Mouse (Mus musculus): ENCODE measurements around the gene Lamb3. TPM values are rescaled to one million over a fixed set of nuclear protein-coding genes. Genes with fewer than 3 reads are reported as not detected.

The Lamb3 gene
- polyA plus RNA-seq, 1 experiment from 2014 or later: 0.85 TPM

DNA sequence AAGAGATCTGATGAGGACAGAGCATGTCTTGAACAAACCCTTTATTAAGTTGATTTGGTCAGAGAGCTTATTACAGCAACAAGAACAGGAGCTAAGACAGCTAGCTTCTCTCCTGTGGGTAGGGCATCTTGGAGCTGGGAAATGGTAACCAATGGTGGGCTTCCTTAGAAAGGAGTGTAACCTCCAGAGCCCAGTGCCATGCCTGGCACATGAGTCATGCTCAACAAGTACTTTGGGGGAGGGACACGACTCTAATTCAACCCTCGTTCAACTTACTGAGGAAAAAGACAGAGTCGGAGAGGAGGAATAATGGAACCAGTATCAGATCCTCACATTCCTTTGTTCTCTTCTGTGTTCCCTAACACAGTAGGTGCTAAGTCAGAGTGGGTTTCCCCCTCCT, 112.2 kb downstream of the Lamb3 start:
- Histone ChIP-seq H3K9ac (ENCODE audit: low read length) (no peak overlapping the region), H3K27me3 (replicated peaks; ENCODE audit: control insufficient read depth, insufficient read depth, low read length) (no peaks in the 10 kb centered on the region), H3K4me1 (ENCODE audit: control insufficient read depth, insufficient read depth, low read length) (peaks cover 3% of the 10 kb centered on the region; the same call in 1 of the 2 replicates), H3K27ac (ENCODE audit: low read depth, low read length) (no peak overlapping the region), H3K4me2 (ENCODE audit: low read length) (no peak overlapping the region), H3K36me3 (ENCODE audit: control insufficient read depth, insufficient read depth, low read length) (no peaks in the 10 kb centered on the region), H3K4me3 (ENCODE audit: low read depth, low read length) (no peak overlapping the region), H3K9me3 (replicated peaks; ENCODE audit: control insufficient read depth, low read length) (no peaks in the 10 kb centered on the region)
- whole genome bisulfite sequencing: 67% methylated on average over 3 of the region's 3 CpGs
- DNase-seq (ENCODE audit: low spot score): no peak
- ATAC-seq: no peak

DNA sequence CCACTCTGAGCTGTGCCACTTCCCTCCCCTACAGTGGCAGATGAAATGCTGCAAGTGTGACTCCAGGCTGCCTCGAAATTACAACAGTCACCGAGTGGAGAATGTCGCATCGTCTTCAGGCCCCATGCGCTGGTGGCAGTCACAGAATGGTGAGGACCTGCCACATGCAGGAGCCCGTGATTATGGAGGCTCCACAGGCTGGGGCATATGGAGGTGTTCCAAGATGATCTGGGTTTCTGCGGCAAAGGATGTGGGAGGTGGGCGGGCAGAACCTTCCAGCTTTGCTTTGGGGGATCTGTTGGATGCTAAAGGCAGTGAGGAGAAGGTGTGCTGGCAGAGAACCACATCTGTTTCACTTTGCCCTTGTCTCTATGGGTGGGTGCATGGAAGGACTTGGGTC, 112.9 kb downstream of the Lamb3 start:
- 89% methylated on average over 8 of the region's 8 CpGs for WGBS
- H3K9ac ChIP-seq (ENCODE audit: low read length): no peak overlapping the region
- H3K27me3 ChIP-seq (replicated peaks; ENCODE audit: control insufficient read depth, insufficient read depth, low read length): no peaks in the 10 kb centered on the region
- H3K27ac ChIP-seq (ENCODE audit: low read depth, low read length): no peak overlapping the region
- no peak for DNase-seq (ENCODE audit: low spot score)
- no peak for ATAC-seq
- H3K4me2 ChIP-seq (ENCODE audit: low read length): no peak overlapping the region
- H3K9me3 ChIP-seq (replicated peaks; ENCODE audit: control insufficient read depth, low read length): no peaks in the 10 kb centered on the region
- H3K4me1 ChIP-seq (ENCODE audit: control insufficient read depth, insufficient read depth, low read length): peaks cover 3% of the 10 kb centered on the region; the same call in 1 of the 2 replicates
- no peaks in the 10 kb centered on the region for H3K36me3 ChIP-seq (ENCODE audit: control insufficient read depth, insufficient read depth, low read length)
- no peak overlapping the region for H3K4me3 ChIP-seq (ENCODE audit: low read depth, low read length)

DNA sequence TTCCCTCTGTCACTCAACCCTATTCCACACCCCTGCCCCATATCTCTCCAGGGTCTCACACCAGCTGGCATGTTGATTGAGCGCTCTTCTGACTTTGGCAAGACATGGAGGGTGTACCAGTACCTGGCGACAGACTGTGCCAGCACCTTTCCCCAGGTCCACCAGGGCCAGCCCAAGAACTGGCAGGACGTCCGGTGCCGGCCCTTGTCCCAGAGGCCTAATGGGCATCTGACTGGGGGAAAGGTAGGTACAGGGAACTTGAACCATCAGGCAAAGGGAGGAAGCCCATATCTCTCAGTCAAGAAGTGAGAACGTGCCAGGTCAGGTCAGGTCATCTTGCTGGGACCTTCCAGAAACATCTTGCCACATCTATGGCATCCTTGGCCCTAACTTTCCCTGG, 116.2 kb downstream of the Lamb3 start:
- no peak for DNase-seq (ENCODE audit: low spot score)
- H3K4me3 ChIP-seq (ENCODE audit: low read depth, low read length): no peak overlapping the region
- ATAC-seq: no peak
- no peak overlapping the region for H3K9ac ChIP-seq (ENCODE audit: low read length)
- no peaks in the 10 kb centered on the region for H3K4me1 ChIP-seq (ENCODE audit: control insufficient read depth, insufficient read depth, low read length)
- H3K36me3 ChIP-seq (ENCODE audit: control insufficient read depth, insufficient read depth, low read length): no peaks in the 10 kb centered on the region
- 94% methylated on average over 6 of the region's 6 CpGs for WGBS
- H3K27ac ChIP-seq (ENCODE audit: low read depth, low read length): no peak overlapping the region
- no peaks in the 10 kb centered on the region for H3K9me3 ChIP-seq (replicated peaks; ENCODE audit: control insufficient read depth, low read length)
- H3K4me2 ChIP-seq (ENCODE audit: low read length): no peak overlapping the region
- H3K27me3 ChIP-seq (replicated peaks; ENCODE audit: control insufficient read depth, insufficient read depth, low read length): no peaks in the 10 kb centered on the region

DNA sequence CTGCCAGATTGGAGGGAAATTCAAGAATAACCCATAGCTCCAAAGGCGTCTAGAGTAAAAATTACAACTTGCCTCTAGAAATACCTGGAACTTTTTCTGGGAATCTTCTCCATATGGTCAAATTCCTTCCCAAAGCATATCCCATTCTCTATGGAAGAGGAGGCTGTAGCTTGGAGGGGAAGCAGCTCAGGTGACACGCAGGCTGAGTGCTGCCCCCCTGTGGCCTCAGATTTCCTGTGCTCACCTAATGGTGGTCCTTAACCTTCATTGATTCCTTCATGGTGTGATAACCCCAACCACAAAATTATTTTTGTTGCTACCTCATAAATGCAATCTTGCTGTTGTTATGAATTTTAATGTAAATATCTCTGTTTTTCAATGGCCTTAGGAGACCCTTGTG, 116.7 kb downstream of the Lamb3 start:
- H3K36me3 ChIP-seq (ENCODE audit: control insufficient read depth, insufficient read depth, low read length): no peaks in the 10 kb centered on the region
- no peaks in the 10 kb centered on the region for H3K4me1 ChIP-seq (ENCODE audit: control insufficient read depth, insufficient read depth, low read length)
- no peaks in the 10 kb centered on the region for H3K9me3 ChIP-seq (replicated peaks; ENCODE audit: control insufficient read depth, low read length)
- H3K27ac ChIP-seq (ENCODE audit: low read depth, low read length): no peak overlapping the region
- no peak overlapping the region for H3K9ac ChIP-seq (ENCODE audit: low read length)
- no peak overlapping the region for H3K4me2 ChIP-seq (ENCODE audit: low read length)
- no peak overlapping the region for H3K4me3 ChIP-seq (ENCODE audit: low read depth, low read length)
- WGBS: 39% methylated on average over 2 of the region's 2 CpGs
- DNase-seq (ENCODE audit: low spot score) (peak; percentile 52), ATAC-seq (no peak)
- no peaks in the 10 kb centered on the region for H3K27me3 ChIP-seq (replicated peaks; ENCODE audit: control insufficient read depth, insufficient read depth, low read length)

DNA sequence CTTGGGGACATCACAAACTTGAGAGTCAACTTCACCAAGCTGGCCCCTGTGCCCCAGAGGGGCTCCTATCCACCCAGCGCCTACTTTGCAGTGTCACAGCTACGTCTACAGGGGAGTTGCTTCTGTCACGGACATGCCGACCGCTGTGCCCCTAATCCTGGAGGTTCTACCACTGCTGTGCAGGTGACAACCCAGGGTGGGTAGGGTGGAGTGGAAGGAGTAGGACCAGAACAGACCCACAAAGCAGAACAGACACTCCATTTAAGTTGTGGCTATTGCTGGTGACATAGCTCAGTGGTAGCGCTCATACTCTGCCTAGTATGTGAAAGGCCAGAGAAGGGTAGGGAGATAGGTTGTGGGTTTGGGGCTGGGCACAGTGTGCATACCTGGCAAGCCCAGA, 118.4 kb downstream of the Lamb3 start:
- H3K9ac ChIP-seq (ENCODE audit: low read length): no peak overlapping the region
- H3K36me3 ChIP-seq (ENCODE audit: control insufficient read depth, insufficient read depth, low read length): no peaks in the 10 kb centered on the region
- no peak for ATAC-seq
- no peak overlapping the region for H3K4me3 ChIP-seq (ENCODE audit: low read depth, low read length)
- 91% methylated on average over 6 of the region's 6 CpGs for WGBS
- H3K27ac ChIP-seq (ENCODE audit: low read depth, low read length): no peak overlapping the region
- no peaks in the 10 kb centered on the region for H3K27me3 ChIP-seq (replicated peaks; ENCODE audit: control insufficient read depth, insufficient read depth, low read length)
- DNase-seq (ENCODE audit: low spot score): no peak
- no peaks in the 10 kb centered on the region for H3K9me3 ChIP-seq (replicated peaks; ENCODE audit: control insufficient read depth, low read length)
- H3K4me1 ChIP-seq (ENCODE audit: control insufficient read depth, insufficient read depth, low read length): peaks cover 4% of the 10 kb centered on the region; the same call in 1 of the 2 replicates
- H3K4me2 ChIP-seq (ENCODE audit: low read length): no peak overlapping the region

DNA sequence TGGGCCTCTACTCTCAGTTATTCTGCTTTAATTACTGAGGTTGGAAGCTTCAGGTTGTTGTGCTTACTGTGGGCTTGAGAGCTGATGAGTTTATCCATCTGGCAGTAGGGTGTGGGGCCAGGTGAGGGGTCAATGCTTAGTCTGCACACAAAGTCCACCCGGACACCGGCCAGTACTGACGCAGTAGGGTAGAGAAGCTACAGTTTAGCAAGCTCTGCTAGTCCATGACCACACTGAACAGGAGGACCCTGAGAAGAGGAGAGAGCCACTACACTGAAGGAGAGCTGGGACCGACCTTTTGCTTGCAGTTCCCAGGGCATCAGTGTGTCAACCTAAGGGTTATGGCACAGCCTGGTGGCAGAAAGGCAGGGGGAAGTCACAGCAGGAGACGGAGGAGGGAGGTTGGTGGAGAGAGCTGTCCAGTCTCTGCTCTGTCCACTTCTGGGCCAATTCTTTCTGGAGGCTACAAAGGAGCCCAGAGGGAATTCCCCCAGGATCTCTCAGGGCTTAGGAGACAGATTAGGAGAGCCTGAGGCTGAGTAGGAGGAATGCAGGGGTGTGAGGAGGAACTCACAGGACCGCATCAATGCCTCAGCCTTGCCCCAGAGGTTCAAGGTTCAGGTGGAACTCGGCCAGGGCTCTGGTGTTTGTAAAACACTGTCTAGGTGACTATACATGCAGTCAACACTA, 119.1 kb downstream of the Lamb3 start:
- Histone ChIP-seq H3K4me3 (ENCODE audit: low read depth, low read length) (no peak overlapping the region), H3K36me3 (ENCODE audit: control insufficient read depth, insufficient read depth, low read length) (no peaks in the 10 kb centered on the region), H3K9ac (ENCODE audit: low read length) (no peak overlapping the region), H3K4me1 (ENCODE audit: control insufficient read depth, insufficient read depth, low read length) (peaks cover 4% of the 10 kb centered on the region; the same call in 1 of the 2 replicates), H3K27me3 (replicated peaks; ENCODE audit: control insufficient read depth, insufficient read depth, low read length) (no peaks in the 10 kb centered on the region), H3K27ac (ENCODE audit: low read depth, low read length) (no peak overlapping the region), H3K9me3 (replicated peaks; ENCODE audit: control insufficient read depth, low read length) (no peaks in the 10 kb centered on the region), H3K4me2 (ENCODE audit: low read length) (no peak overlapping the region)
- DNase-seq (ENCODE audit: low spot score) (no peak), ATAC-seq (no peak)
- 80% methylated on average over 7 of the region's 7 CpGs for WGBS

DNA sequence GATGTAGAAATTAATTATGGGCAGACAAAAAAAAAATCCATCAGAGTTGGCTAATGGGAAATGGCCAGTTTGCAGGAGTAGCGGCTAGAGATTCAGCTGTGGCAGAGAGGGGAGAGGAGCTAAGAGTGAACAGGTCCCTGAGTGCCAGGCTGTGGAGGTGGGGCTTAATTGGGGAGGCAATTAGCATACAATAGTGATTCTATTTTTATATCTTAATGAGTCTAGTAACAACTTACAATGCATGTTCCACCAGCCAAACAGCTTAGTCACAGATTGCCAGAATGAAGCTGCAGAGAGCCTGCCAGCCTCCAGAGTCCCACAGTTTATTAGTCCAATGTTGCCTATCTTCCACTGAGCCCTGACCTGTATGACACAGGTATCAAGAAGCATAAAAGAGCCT, 119.7 kb downstream of the Lamb3 start:
- H3K9me3 ChIP-seq (replicated peaks; ENCODE audit: control insufficient read depth, low read length): no peaks in the 10 kb centered on the region
- H3K27ac ChIP-seq (ENCODE audit: low read depth, low read length): no peak overlapping the region
- H3K4me2 ChIP-seq (ENCODE audit: low read length): no peak overlapping the region
- 42% methylated on average over 1 of the region's 1 CpGs for WGBS
- no peaks in the 10 kb centered on the region for H3K27me3 ChIP-seq (replicated peaks; ENCODE audit: control insufficient read depth, insufficient read depth, low read length)
- no peak overlapping the region for H3K4me3 ChIP-seq (ENCODE audit: low read depth, low read length)
- H3K9ac ChIP-seq (ENCODE audit: low read length): no peak overlapping the region
- peaks cover 4% of the 10 kb centered on the region; the same call in 1 of the 2 replicates for H3K4me1 ChIP-seq (ENCODE audit: control insufficient read depth, insufficient read depth, low read length)
- DNase-seq (ENCODE audit: low spot score) (no peak), ATAC-seq (no peak)
- H3K36me3 ChIP-seq (ENCODE audit: control insufficient read depth, insufficient read depth, low read length): no peaks in the 10 kb centered on the region

DNA sequence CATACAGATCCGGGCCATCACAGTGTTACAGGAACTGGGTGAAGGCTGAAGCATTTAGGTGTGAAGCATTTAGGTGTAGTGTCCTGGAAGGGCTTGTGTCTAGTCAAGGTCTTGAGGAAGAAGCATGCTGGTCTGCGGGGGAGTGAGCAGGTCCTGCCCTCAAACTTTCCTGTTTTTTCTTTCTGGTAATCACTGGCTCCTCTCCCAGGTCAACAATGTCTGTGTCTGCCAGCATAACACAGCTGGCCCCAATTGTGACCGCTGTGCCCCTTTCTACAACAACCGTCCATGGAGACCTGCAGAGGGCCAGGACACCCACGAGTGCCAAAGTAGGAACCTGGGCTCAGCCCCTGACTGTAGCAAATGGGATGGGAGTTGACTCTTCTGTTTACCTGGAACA, 120.2 kb downstream of the Lamb3 start:
- Histone ChIP-seq H3K9me3 (replicated peaks; ENCODE audit: control insufficient read depth, low read length) (no peaks in the 10 kb centered on the region), H3K4me1 (ENCODE audit: control insufficient read depth, insufficient read depth, low read length) (peaks cover 4% of the 10 kb centered on the region; the same call in 1 of the 2 replicates), H3K36me3 (ENCODE audit: control insufficient read depth, insufficient read depth, low read length) (no peaks in the 10 kb centered on the region), H3K4me2 (ENCODE audit: low read length) (no peak overlapping the region), H3K9ac (ENCODE audit: low read length) (no peak overlapping the region), H3K4me3 (ENCODE audit: low read depth, low read length) (no peak overlapping the region), H3K27me3 (replicated peaks; ENCODE audit: control insufficient read depth, insufficient read depth, low read length) (no peaks in the 10 kb centered on the region), H3K27ac (ENCODE audit: low read depth, low read length) (no peak overlapping the region)
- no peak for DNase-seq (ENCODE audit: low spot score)
- WGBS: 75% methylated on average over 5 of the region's 5 CpGs
- ATAC-seq: no peak

DNA sequence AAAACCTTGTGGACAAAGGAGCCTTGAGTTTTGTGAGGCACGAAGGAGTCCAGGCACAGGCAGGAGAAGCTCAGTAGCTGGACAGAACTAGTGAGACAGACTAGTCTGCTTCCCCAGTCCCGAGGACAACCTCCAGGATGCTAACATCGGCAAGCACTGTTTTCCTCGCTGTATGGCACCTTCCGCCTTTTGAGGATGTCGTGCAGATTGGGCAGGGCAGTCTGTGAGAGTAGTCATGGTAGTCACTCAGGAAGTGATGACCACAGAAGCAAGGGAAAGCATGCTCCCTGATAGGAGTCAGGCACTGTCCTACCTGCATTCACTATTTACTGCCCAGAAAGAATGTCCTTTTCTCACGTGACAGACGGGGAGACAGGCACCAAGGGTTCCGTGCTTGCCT, 122.1 kb downstream of the Lamb3 start:
- no peak overlapping the region for H3K4me3 ChIP-seq (ENCODE audit: low read depth, low read length)
- no peak overlapping the region for H3K27ac ChIP-seq (ENCODE audit: low read depth, low read length)
- H3K36me3 ChIP-seq (ENCODE audit: control insufficient read depth, insufficient read depth, low read length): no peaks in the 10 kb centered on the region
- no peaks in the 10 kb centered on the region for H3K27me3 ChIP-seq (replicated peaks; ENCODE audit: control insufficient read depth, insufficient read depth, low read length)
- no peak overlapping the region; the same call in 1 of the 2 replicates for H3K4me2 ChIP-seq (ENCODE audit: low read length)
- peaks cover 8% of the 10 kb centered on the region; the same call in 1 of the 2 replicates for H3K4me1 ChIP-seq (ENCODE audit: control insufficient read depth, insufficient read depth, low read length)
- WGBS: 72% methylated on average over 9 of the region's 9 CpGs
- H3K9me3 ChIP-seq (replicated peaks; ENCODE audit: control insufficient read depth, low read length): no peaks in the 10 kb centered on the region
- no peak overlapping the region for H3K9ac ChIP-seq (ENCODE audit: low read length)
- no peak for ATAC-seq
- DNase-seq (ENCODE audit: low spot score): no peak

All from forebrain, embryonic 14.5 days (tissue).